Mouse (Mus musculus) small intestine, adult 2 months (tissue): ENCODE results near the gene Gad2. TPM values are rescaled to one million over a fixed set of nuclear protein-coding genes. Genes with fewer than 3 reads are reported as not detected.
A peak's percentile ranks its signal among the peaks of the same experiment; 100 is the strongest.

Experiments
- H3K27ac ChIP-seq: fragments of 200-500 bp; 2 replicates; pipeline ENCODE4 v1.5.1; 2012; ENCODE audit warnings: low read depth, low read length, control low read depth, inconsistent platforms; ENCODE audit not compliant: insufficient read depth
- H3K27me3 ChIP-seq: fragments of 200-500 bp; 2 replicates; pipeline ENCODE4 v1.6.1; 2012; ENCODE audit warnings: mild to moderate bottlenecking, moderate library complexity, low read length, inconsistent platforms; ENCODE audit not compliant: control insufficient read depth, insufficient read depth
- H3K36me3 ChIP-seq: fragments of 200-500 bp; 2 replicates; pipeline ENCODE4 v1.6.1; 2012; ENCODE audit warnings: mild to moderate bottlenecking, low read length, control low read depth, inconsistent platforms; ENCODE audit not compliant: control insufficient read depth, insufficient read depth
- H3K4me1 ChIP-seq: fragments of 200-500 bp; 2 replicates; pipeline ENCODE4 v1.6.1; 2012; ENCODE audit warnings: low read length, inconsistent platforms, mixed read lengths; ENCODE audit not compliant: control insufficient read depth, insufficient read depth, insufficient read length
- H3K4me3 ChIP-seq: fragments of 200-500 bp; 2 replicates; pipeline ENCODE4 v1.5.1; 2012; ENCODE audit warnings: low read depth, mild to moderate bottlenecking, control low read depth, inconsistent platforms, low read length, moderate library complexity
- CTCF ChIP-seq: fragments of 200-500 bp; IDR thresholded peaks from 2 replicates; pipeline ENCODE4 v1.5.1; 2012; ENCODE audit warnings: low read depth, mild to moderate bottlenecking, control low read depth, inconsistent platforms, low read length, moderate library complexity, mixed read lengths; ENCODE audit not compliant: insufficient replicate concordance, insufficient read length; ENCODE audit errors: extremely low read depth
- POLR2A ChIP-seq: fragments of 200-500 bp; IDR thresholded peaks from 2 replicates; pipeline ENCODE4 v1.6.1; 2012; ENCODE audit warnings: low read depth, mild to moderate bottlenecking, control low read depth, inconsistent platforms, low read length, moderate library complexity
- WGBS: fragments of 180-500 bp; shearing (Covaris S2); methylation state at CpG from one replicate; pipeline ENCODE4 v1.1.7; 2018; 5-methylcytosine and 5-hydroxymethylcytosine counted together
- polyA plus RNA-seq: library from polyadenylated mRNA; depleted of rRNA; stranded (reverse); fragments of >200 nt; gene quantifications from 2 replicates; pipeline ENCODE4 v1.2.3, GENCODE M21; 2012

Gad2 gene
- polyA plus RNA-seq, 1 experiment: 0.01 TPM

GRCm38 (mm10) chr2:22625096-22625960, 3.3 kb downstream of the Gad2 start:
- no peak for TF ChIP-seq CTCF
- TF ChIP-seq POLR2A: no peak
- H3K27me3 ChIP-seq: peaks cover 44% of the 10 kb centered on the region
- WGBS: 23% methylated on average over 16 of the region's 16 CpGs

GRCm38 (mm10) chr2:22627147-22627666, 5.2 kb downstream of the Gad2 start:
- peaks cover 9% of the 10 kb centered on the region for H3K4me1 ChIP-seq
- TF ChIP-seq CTCF: no peak
- no peak for TF ChIP-seq POLR2A
- no peak overlapping the region for H3K4me3 ChIP-seq
- H3K27ac ChIP-seq: no peak overlapping the region
- 37% methylated on average over 3 of the region's 3 CpGs for WGBS
- H3K27me3 ChIP-seq: peaks cover 28% of the 10 kb centered on the region
- H3K36me3 ChIP-seq: no peaks in the 10 kb centered on the region

More at GRCm38 (mm10) chr2:22625096-22625960, 3.3 kb downstream of the Gad2 start:
- no peak overlapping the region for H3K4me3 ChIP-seq
- H3K4me1 ChIP-seq: peaks cover 14% of the 10 kb centered on the region
- no peak overlapping the region for H3K27ac ChIP-seq
- H3K36me3 ChIP-seq: no peaks in the 10 kb centered on the region

GRCm38 (mm10) chr2:22627819-22628432, 5.9 kb downstream of the Gad2 start:
- Histone ChIP-seq H3K36me3 (no peaks in the 10 kb centered on the region), H3K27ac (no peak overlapping the region), H3K27me3 (peaks cover 21% of the 10 kb centered on the region), H3K4me1 (peaks cover 5% of the 10 kb centered on the region; the same call in 1 of the 2 replicates), H3K4me3 (no peak overlapping the region)
- no peak for TF ChIP-seq CTCF
- TF ChIP-seq POLR2A: no peak
- whole genome bisulfite sequencing: 37% methylated on average over 5 of the region's 5 CpGs

- WGBS: 37% methylated on average over 8 of the region's 8 CpGs
These were observed 12.8 kb downstream of the Gad2 start for GRCm38 (mm10) chr2:22634766-22635165.

GRCm38 (mm10) chr2:22646134-22646533, 24.1 kb downstream of the Gad2 start:
- TF ChIP-seq POLR2A (no peak), CTCF (no peak)
- Histone ChIP-seq H3K36me3 (no peaks in the 10 kb centered on the region), H3K4me1 (no peaks in the 10 kb centered on the region), H3K27me3 (no peaks in the 10 kb centered on the region), H3K4me3 (no peak overlapping the region), H3K27ac (no peak overlapping the region)
- 67% methylated on average over 1 of the region's 1 CpGs for WGBS

More at GRCm38 (mm10) chr2:22634766-22635165, 12.8 kb downstream of the Gad2 start:
- Histone ChIP-seq H3K27ac (no peak overlapping the region), H3K36me3 (no peaks in the 10 kb centered on the region), H3K4me1 (no peaks in the 10 kb centered on the region), H3K27me3 (no peaks in the 10 kb centered on the region), H3K4me3 (no peak overlapping the region)
- TF ChIP-seq POLR2A (no peak), CTCF (peak; percentile 44; the same call in 1 of the 2 replicates)

- Histone ChIP-seq H3K4me3 (no peak overlapping the region), H3K27me3 (no peaks in the 10 kb centered on the region), H3K36me3 (no peaks in the 10 kb centered on the region), H3K27ac (no peak overlapping the region), H3K4me1 (no peaks in the 10 kb centered on the region)
- 15% methylated on average over 1 of the region's 1 CpGs for WGBS
- TF ChIP-seq CTCF (no peak), POLR2A (no peak)
These were observed 26.4 kb downstream of the Gad2 start for GRCm38 (mm10) chr2:22648394-22648793.

GRCm38 (mm10) chr2:22651826-22652225, 29.8 kb downstream of the Gad2 start:
- no peak for TF ChIP-seq CTCF
- no peak for TF ChIP-seq POLR2A
- Histone ChIP-seq H3K4me3 (no peak overlapping the region), H3K27me3 (no peaks in the 10 kb centered on the region), H3K36me3 (no peaks in the 10 kb centered on the region), H3K4me1 (no peaks in the 10 kb centered on the region), H3K27ac (no peak overlapping the region)
- WGBS: 81% methylated on average over 4 of the region's 4 CpGs
